Mouse (Mus musculus) urinary bladder, postnatal 10 days (tissue): ENCODE data around the gene Lrrc58.

Source experiments
- DNase-seq: peaks from one replicate; pipeline ENCODE4 v3.0.0; 2022; ENCODE audit warnings: low spot score

The Lrrc58 gene

DNA sequence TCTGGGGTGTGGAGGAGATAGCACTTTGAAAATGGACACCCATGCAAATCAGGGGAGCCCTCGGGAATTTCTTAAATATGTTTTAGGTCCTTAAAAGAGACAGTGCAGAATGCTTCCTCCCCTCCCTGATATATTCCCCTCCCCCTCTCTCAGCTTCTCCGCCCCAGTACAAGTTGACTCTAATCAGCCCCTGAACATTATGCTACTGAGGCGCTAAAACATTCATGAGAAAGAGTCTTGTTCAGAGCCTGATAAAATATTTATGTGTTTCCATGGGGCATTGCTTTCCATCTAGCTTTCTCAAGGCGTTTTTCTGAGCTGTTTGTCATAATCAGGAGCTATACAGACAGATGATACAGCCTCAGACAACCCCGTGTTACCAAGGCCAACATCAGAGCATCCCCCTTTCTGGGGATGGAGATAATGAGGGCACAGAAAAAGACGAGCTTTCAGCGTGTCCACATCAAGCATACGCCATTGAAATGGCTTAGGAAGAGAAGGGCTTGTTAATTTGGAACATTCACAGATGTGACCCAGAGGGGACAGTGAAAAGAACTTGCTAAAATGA, 52.7 kb downstream of the Lrrc58 start:
- no peak for DNase-seq

DNA sequence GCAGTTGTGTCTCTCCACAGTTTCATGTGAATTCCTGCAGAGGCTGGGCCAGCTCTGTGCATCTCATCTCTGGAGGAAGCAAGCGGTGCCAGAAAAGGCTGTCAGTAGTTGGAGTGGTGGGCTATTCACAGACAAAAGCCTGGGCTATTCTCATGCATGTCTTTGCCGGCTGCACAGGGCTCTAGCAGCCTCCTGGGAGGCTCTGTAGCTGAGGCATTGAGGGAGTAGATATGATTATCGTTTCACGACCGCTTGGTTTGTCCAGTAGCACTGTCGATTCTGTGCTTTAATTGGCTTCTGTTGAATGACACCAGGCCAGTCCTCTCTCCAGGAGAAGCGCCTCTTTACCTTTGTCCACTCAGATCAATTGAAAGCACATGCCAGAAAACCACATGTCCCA, 57.9 kb downstream of the Lrrc58 start:
- no peak for DNase-seq

DNA sequence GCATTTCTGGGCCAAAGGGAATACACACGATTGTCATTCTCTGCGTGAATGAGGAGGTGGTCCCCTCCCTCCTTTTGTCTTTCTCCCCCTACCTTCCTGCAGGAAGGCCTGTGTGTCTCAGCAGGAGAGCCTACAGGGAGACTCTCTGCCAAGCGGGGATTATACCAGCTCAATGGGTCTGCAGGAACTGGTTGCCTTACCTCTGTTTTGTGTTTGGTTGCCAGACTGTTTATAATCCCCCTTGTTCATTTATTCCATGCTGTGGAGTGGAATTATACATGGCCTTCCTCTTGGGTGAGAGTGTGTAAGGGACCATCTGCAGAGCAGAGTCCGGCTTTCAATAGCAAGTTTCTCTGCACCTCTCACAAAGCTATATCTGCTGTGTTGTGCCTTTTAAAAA, 58.9 kb downstream of the Lrrc58 start:
- no peak for DNase-seq

DNA sequence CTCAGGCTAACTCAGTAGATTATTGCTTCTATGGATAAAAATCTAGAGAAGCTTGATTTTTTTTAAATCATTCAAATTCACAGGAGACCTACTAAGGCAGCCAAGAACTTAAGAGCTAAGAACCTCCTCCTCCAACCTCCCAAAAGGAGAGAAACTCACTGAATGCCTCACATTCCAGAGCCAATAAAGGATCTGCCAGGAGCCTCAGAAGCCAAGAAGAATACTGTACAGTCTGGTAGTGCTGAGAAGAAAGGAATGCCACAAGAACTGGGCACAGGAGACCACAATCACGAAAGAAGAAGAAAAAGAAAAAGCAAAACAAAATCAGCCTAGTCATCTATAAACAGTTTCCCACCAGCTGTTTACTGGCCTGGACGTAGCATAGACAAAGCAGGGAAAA, 60.8 kb downstream of the Lrrc58 start:
- no peak for DNase-seq

DNA sequence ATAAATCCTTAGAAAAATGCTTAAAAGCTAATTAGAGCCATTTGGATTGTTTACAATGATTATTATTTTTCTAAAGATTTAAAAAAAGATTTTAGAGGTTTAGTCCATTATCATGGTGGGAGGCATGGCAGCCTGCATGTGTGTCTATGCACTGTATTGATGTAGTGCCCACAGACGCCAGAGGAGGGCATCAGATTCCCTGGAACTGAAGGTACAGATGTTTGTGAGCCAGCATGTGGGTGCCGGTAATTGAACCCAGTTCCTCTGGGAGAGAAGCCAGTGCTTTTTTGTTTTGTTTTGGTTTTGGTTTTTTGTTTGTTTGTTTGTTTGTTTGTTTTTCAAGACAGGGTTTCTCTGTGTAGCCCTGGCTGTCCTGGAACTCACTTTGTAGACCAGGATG, 61.4 kb downstream of the Lrrc58 start:
- DNase-seq: no peak

DNA sequence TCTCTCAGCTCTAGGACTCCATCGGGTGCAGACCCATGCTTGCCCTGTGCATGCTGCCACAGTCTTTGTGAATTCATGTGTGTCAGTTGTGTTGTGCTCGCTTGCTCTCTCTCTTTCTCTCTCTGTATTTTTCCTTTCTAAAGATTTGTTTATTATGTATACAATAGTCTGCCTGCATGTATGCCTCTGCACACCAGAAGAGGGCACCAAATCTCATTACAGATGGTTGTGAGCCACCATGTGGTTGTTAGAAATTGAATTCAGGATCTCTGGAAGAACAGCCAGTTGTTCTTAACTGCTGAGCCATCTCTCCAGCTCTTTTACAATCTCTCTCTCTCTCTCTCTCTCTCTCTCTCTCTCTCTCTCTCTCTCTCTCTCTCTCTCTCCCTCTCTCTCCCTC, 66.7 kb downstream of the Lrrc58 start:
- DNase-seq: no peak

DNA sequence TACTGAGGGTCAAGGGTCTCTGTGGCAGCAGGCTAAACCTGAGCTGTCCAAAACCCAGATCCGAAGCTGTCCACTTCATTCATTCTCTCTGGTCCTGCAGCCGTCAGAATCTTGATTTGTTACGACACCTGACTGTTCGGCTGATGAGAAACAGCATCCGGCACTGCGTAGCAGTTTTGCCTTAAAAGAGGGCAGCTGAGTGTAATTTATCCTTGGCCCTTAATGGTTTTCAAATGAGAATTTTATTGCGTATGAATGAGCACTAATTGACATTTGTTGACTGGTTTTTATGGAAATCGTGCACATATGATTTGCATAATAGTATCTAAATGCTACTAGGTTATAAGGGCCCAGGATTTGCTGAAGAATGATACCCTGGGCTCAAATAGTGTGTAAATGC, 69.1 kb downstream of the Lrrc58 start:
- no peak for DNase-seq
